Mouse (Mus musculus): Measurements from ENCODE around the gene Myo1d.

- TF ChIP-seq CTCF (IDR thresholded peaks at IDR 0.05) (peak; percentile 87), EP300 (IDR thresholded peaks at IDR 0.05) (0 out of 2 replicates have a peak, but pooled peaks have one; percentile 39)
Measured at GRCm38 (mm10) chr11:80696350-80696749, 83.5 kb downstream of the Myo1d start.
